Mouse (Mus musculus) liver, adult 2 months (tissue): ENCODE measurements around the gene Cldn20. TPM values are rescaled to one million over a fixed set of nuclear protein-coding genes. Genes with fewer than 3 reads are reported as not detected.

Experiments
- DNase-seq: peaks from one replicate; pipeline ENCODE4 v3.0.0-alpha.2; 2011; ENCODE audit warnings: low read depth, low spot score; ENCODE audit errors: extremely low read depth
- H3K27ac ChIP-seq: fragments of 200-500 bp; replicated peaks from 2 replicates; pipeline ENCODE4 v1.5.1; 2012; ENCODE audit warnings: low read depth, mild to moderate bottlenecking, control low read depth, inconsistent platforms, low read length; ENCODE audit not compliant: insufficient read depth
- H3K27me3 ChIP-seq: fragments of 200-500 bp; 2 replicates; pipeline ENCODE4 v1.6.1; 2012; ENCODE audit warnings: mild to moderate bottlenecking, moderate library complexity, low read length, inconsistent platforms; ENCODE audit not compliant: control insufficient read depth, insufficient read depth
- H3K36me3 ChIP-seq: fragments of 200-500 bp; 2 replicates; pipeline ENCODE4 v1.6.1; 2012; ENCODE audit warnings: low read length, inconsistent platforms; ENCODE audit not compliant: control insufficient read depth, insufficient read depth
- H3K4me1 ChIP-seq: fragments of 200-500 bp; 2 replicates; pipeline ENCODE4 v1.6.1; 2011; ENCODE audit warnings: low read length; ENCODE audit not compliant: control insufficient read depth, insufficient read depth
- H3K4me3 ChIP-seq: fragments of 200-500 bp; 2 replicates; pipeline ENCODE4 v1.5.1; 2011; ENCODE audit warnings: low read depth, mild to moderate bottlenecking, control low read depth, low read length, moderate library complexity; ENCODE audit not compliant: insufficient read depth
- H3K79me2 ChIP-seq: fragments of 200-500 bp; 2 replicates; pipeline ENCODE4 v1.6.1; 2012; ENCODE audit warnings: inconsistent platforms, mild to moderate bottlenecking, low read length, moderate library complexity; ENCODE audit not compliant: control insufficient read depth, insufficient read depth
- H3K9ac ChIP-seq: fragments of 200-500 bp; 2 replicates; pipeline ENCODE4 v1.6.1; 2012; ENCODE audit warnings: low read depth, mild to moderate bottlenecking, control low read depth, inconsistent platforms, low read length
- CTCF ChIP-seq: fragments of 200-500 bp; IDR thresholded peaks from 2 replicates; pipeline ENCODE4 v1.5.1; 2011; ENCODE audit warnings: low read depth, low read length, control low read depth
- POLR2A ChIP-seq: fragments of 200-500 bp; IDR thresholded peaks from 2 replicates; pipeline ENCODE4 v1.6.1; 2011; ENCODE audit warnings: low read length, control low read depth; ENCODE audit not compliant: insufficient read depth; ENCODE audit errors: extremely low read depth
- WGBS: fragments of 180-500 bp; shearing (Covaris S2); methylation state at CpG from one replicate; pipeline ENCODE4 v1.1.7; 2018; 5-methylcytosine and 5-hydroxymethylcytosine counted together
- polyA plus RNA-seq: library from polyadenylated mRNA; depleted of rRNA; stranded (reverse); fragments of >200 nt; gene quantifications from 2 replicates; pipeline ENCODE4 v1.2.3, GENCODE M21; 2012; rRNA removed
- total RNA-seq: library from RNA; depleted of rRNA; stranded (reverse); fragments of >200 nt; gene quantifications from 2 replicates; pipeline ENCODE4 v1.2.3, GENCODE M21; 2014; rRNA removed

Cldn20 gene
- total RNA-seq (0.34 TPM in 1 of 2 replicates, not detected in the other), polyA plus RNA-seq (0.24 TPM in 1 of 2 replicates, not detected in the other)

- WGBS = 95% methylated on average over 4 of the region's 4 CpGs
Measured at GRCm38 (mm10) chr17:3532254-3532653, at the start of gene Cldn20. Cldn20 (plus strand) TSS chr17:3532554.

DNA sequence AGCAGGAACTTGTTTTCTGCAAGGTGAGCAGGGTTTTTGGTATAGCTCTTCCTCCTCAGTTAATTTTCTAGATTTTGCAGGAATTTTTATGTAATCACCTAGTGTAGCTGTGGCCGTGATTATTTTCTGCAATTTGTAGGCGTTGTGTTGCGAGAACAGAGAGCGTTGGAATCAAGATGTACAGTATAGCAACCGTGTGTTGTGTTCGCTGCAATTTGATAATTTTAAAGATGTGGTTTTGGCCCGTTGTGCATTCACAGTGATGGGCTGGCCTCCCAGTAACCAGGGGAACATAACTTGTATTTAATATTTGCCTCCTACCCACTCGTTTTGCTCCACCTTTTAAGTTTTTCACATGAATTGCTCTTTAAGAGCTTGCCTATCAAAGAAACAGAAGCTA is 49.3 kb upstream of the Cldn20 start:
- Histone ChIP-seq H3K79me2 (no peaks in the 10 kb centered on the region), H3K9ac (no peak overlapping the region), H3K36me3 (no peaks in the 10 kb centered on the region), H3K4me1 (peaks cover 7% of the 10 kb centered on the region), H3K27me3 (no peaks in the 10 kb centered on the region), H3K4me3 (no peak overlapping the region), H3K27ac (no peak overlapping the region)
- TF ChIP-seq CTCF = no peak
- 85% methylated on average over 8 of the region's 8 CpGs for WGBS
- DNase-seq = no peak

More at GRCm38 (mm10) chr17:3532254-3532653, at the start of gene Cldn20:
- Histone ChIP-seq H3K79me2 (no peaks in the 10 kb centered on the region), H3K27ac (no peak within 1 kb of the TSS), H3K4me3 (no peak within 1 kb of the TSS), H3K27me3 (no peaks in the 10 kb centered on the region), H3K4me1 (no peaks in the 10 kb centered on the region), H3K36me3 (peaks cover 12% of the 10 kb centered on the region; the same call in 1 of the 2 replicates), H3K9ac (no peak within 1 kb of the TSS)
- DNase-seq = no peak
- TF ChIP-seq POLR2A (no peak), CTCF (no peak)

GRCm38 (mm10) chr17:3485851-3486250 is 46.5 kb upstream of the Cldn20 start:
- Histone ChIP-seq H3K36me3 (no peaks in the 10 kb centered on the region), H3K4me1 (peaks cover 7% of the 10 kb centered on the region), H3K79me2 (no peaks in the 10 kb centered on the region), H3K27ac (no peak overlapping the region), H3K9ac (no peak overlapping the region), H3K27me3 (no peaks in the 10 kb centered on the region), H3K4me3 (no peak overlapping the region)
- DNase-seq = no peak
- TF ChIP-seq CTCF (no peak), POLR2A (no peak)
- WGBS = 93% methylated on average over 7 of the region's 7 CpGs

DNA sequence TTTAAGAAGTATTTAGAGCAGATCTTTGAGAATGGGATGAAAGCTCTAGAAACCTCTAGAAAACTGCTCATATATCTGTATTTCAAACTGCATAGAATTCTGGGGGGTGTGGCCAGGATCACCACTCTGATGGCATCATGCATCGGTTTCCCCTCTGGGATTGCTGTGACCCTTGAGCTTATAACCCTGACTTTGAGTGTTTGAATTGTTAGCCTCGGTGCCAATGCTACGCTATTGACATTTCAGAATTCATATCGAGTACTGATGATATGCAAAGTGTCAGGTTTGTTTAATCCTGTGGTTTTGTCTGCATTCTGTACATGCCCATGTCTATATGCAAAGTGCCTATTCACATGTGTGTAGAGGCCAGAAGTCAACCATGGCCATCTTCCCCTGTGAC is 45.1 kb upstream of the Cldn20 start:
- Histone ChIP-seq H3K27ac (peak overlapping the region; percentile 86), H3K79me2 (no peaks in the 10 kb centered on the region), H3K9ac (no peak overlapping the region), H3K4me3 (no peak overlapping the region), H3K4me1 (peaks cover 8% of the 10 kb centered on the region), H3K36me3 (no peaks in the 10 kb centered on the region), H3K27me3 (no peaks in the 10 kb centered on the region)
- TF ChIP-seq POLR2A (no peak), CTCF (no peak)
- 36% methylated on average over 4 of the region's 4 CpGs for WGBS
- peak; percentile 63 for DNase-seq

DNA sequence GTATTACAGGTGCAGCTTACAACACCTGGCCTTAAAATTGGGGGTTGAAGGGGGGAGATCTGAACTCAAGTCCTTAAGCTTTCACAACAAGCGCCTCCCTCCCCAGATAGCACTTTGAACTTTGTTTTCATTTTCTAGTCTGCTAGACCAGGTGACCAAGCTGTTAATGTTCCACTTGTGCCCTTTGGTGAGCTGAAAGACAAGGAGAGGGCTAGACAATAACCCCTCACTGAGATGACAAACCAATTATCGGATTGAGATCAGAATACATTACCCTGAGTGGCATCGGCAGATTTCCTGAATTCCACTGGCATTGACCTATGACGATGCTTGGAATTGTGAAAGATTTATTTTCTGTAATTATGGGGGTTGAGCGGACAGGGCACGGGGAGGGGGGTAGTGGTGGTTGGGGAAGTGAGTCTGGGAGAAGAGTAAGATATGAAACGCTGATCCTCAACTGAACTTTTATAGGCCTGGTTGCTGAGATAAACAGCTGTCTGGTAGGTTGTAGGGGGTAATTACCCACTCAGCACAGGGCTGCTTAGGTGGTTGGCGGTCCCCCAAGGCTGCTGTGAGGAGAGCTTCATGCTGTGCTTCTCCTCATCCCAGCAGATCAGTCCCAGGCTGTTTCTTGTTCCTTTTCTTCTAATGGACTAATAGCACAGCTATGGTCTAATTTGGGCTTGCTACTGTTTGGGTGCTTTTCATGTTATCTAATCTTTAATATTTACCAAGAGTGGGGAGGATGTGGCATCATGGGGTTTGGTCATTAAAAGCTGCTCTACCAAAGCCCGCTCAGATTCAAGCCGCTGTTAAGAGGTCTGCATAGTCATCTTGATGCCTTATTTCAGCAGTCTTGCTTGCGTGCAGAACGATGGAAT is 44.4 kb upstream of the Cldn20 start:
- Histone ChIP-seq H3K9ac (peak overlapping the region; percentile 80), H3K79me2 (no peaks in the 10 kb centered on the region), H3K27me3 (no peaks in the 10 kb centered on the region), H3K4me1 (peaks cover 8% of the 10 kb centered on the region), H3K27ac (peak overlapping the region; percentile 99), H3K36me3 (no peaks in the 10 kb centered on the region), H3K4me3 (peak overlapping the region; percentile 34)
- 45% methylated on average over 12 of the region's 12 CpGs for WGBS
- TF ChIP-seq CTCF = no peak
- TF ChIP-seq POLR2A = no peak
- peak; percentile 96 for DNase-seq
